In the genomic region with DNA sequence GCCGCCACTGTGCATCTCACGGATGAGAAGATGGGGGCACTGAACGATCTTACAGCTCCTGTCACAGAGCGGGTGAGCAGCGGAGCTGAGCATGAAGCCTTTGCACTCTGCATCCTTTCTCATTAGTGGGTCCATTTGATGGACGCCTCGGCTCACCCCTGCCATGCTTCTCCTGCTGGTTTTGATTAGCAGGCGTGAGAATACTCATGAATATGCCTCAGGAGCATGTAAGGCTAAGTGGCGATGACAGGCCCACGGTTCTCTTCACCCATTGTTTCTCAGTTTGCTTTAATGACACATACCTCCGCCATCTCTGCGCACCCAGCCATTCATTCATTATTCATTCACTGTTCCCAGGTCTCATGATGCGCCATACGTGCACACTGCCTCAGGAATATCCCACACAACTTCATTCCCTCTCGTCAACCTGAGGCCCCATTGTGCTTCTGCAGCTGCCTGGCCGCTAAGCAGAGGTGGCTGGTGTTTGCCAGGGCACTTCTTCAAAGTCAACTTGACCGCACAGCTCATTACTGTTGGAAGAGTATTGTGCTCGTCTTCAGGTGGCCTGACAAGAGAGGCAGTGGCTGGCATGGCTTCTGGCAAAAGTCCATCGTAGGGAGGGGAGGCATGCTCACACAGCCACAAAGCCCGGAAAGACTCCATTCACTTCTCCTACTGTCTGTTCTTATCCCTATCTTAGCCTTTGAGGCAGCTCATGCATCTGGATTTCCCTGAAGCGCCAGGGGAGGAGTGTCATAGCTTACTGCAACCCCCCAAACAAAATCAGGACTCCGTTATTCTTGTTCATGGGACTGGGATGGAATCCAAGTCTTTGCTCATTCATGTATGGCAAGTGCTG, we compare ENCODE assay signal across 19 mouse cellular contexts. TPM values are rescaled to one million over a fixed set of nuclear protein-coding genes. Genes with fewer than 3 reads are reported as not detected.
DNase-seq lines count a peak whose midpoint lies in the region; ATAC-seq and TF ChIP-seq lines count a peak whose summit lies in the region.
"Had no signal": no experiment of that assay in that cellular context is flagged by ENCODE, and none has a peak within 500 bp of the region (broad histone marks: within the 10 kb centered on the region; RNA-seq: fewer than 3 reads in every experiment).

No protein-coding gene starts in this region.

- no peak overlapping the region for H3K4me2 ChIP-seq in neural tube, embryonic 14.5 days (ENCODE audit: low read depth, low read length)
- no peak overlapping the region for H3K4me2 ChIP-seq in neural tube, embryonic 15.5 days
- no peak overlapping the region; the same call in 1 of the 2 replicates for H3K4me2 ChIP-seq in forebrain, embryonic 15.5 days (replicated peaks)
- H3K4me2 ChIP-seq in hindbrain, postnatal 0 days (ENCODE audit: low read depth, low read length) = no peak overlapping the region
- H3K4me2 ChIP-seq: embryonic facial prominence, embryonic 12.5 days; lung, embryonic 14.5 days had no signal

- 0 out of 2 replicates have a peak, but pooled peaks cover 4% of the 10 kb centered on the region for H3K4me1 ChIP-seq in neural tube, embryonic 14.5 days (ENCODE audit: control insufficient read depth, insufficient read depth, low read length)
- H3K4me1 ChIP-seq in neural tube, embryonic 15.5 days = 0 out of 2 replicates have a peak, but pooled peaks cover 7% of the 10 kb centered on the region
- H3K4me1 ChIP-seq in forebrain, embryonic 15.5 days = peaks cover 17% of the 10 kb centered on the region
- H3K4me1 ChIP-seq in hindbrain, postnatal 0 days (ENCODE audit: insufficient read depth, low read length) = peaks cover 9% of the 10 kb centered on the region
- H3K4me1 ChIP-seq: embryonic facial prominence, embryonic 12.5 days had no signal

- H3K36me3 ChIP-seq in neural tube, embryonic 14.5 days (ENCODE audit: control insufficient read depth, insufficient read depth, low read length) = no peaks in the 10 kb centered on the region
- no peaks in the 10 kb centered on the region for H3K36me3 ChIP-seq in neural tube, embryonic 15.5 days
- H3K36me3 ChIP-seq in forebrain, embryonic 15.5 days = no peaks in the 10 kb centered on the region
- no peaks in the 10 kb centered on the region for H3K36me3 ChIP-seq in hindbrain, postnatal 0 days (ENCODE audit: insufficient read depth, low read length)

- no peak for TF ChIP-seq CTCF in hindbrain, postnatal 0 days (IDR thresholded peaks at IDR 0.05; ENCODE audit: low read depth)

- H3K27ac ChIP-seq in neural tube, embryonic 14.5 days (ENCODE audit: low read depth, low read length) = no peak overlapping the region
- H3K27ac ChIP-seq in neural tube, embryonic 15.5 days (replicated peaks) = no peak overlapping the region
- H3K27ac ChIP-seq in forebrain, embryonic 15.5 days (replicated peaks) = peak overlapping the region; percentile 17; the same call in 1 of the 2 replicates
- H3K27ac ChIP-seq in hindbrain, postnatal 0 days = no peak overlapping the region
- H3K27ac ChIP-seq: embryonic facial prominence, embryonic 12.5 days; gastrocnemius, adult 2 months; kidney, postnatal 0 days; macrophage had no signal

- peak; percentile 46; the same call in 1 of the 2 replicates for ATAC-seq in neural tube, embryonic 14.5 days (ENCODE audit: low read depth)
- no peak for ATAC-seq in neural tube, embryonic 15.5 days (ENCODE audit: low FRiP score)
- peak; percentile 52 for ATAC-seq in forebrain, embryonic 15.5 days (replicated peaks)
- ATAC-seq in hindbrain, postnatal 0 days = peak; percentile 48
- ATAC-seq: CD4-positive, CD25-positive, alpha-beta regulatory T cell, adult 4 months had no signal

- DNase-seq in hindbrain, postnatal 0 days (ENCODE audit: low spot score) = peak; percentile 62
- no peak for DNase-seq in kidney, postnatal 10 days
- no peak for DNase-seq in thymus, postnatal 36 days
- no peak for DNase-seq in layer of hippocampus, adult 11-12 months (ENCODE audit: low spot score)
- DNase-seq: adrenal gland, postnatal 25 days; cerebellum, postnatal 36 days; gastrocnemius, adult 2 months; heart, adult 18-20 months; liver; lung, embryonic 14.5 days; right cerebral cortex, postnatal 4 days had no signal

- 57% methylated on average over 22 of the region's 22 CpGs for WGBS in neural tube, embryonic 14.5 days
- 54% methylated on average over 22 of the region's 22 CpGs for WGBS in neural tube, embryonic 15.5 days
- 33% methylated on average over 22 of the region's 22 CpGs for WGBS in forebrain, embryonic 15.5 days
- 39% methylated on average over 22 of the region's 22 CpGs for WGBS in hindbrain, postnatal 0 days

- no peaks in the 10 kb centered on the region for H3K27me3 ChIP-seq in neural tube, embryonic 14.5 days (ENCODE audit: control insufficient read depth, insufficient read depth, low read length)
- H3K27me3 ChIP-seq in neural tube, embryonic 15.5 days (replicated peaks) = no peaks in the 10 kb centered on the region
- no peaks in the 10 kb centered on the region for H3K27me3 ChIP-seq in forebrain, embryonic 15.5 days
- H3K27me3 ChIP-seq in hindbrain, postnatal 0 days (ENCODE audit: insufficient read depth, low read length) = no peaks in the 10 kb centered on the region
- H3K27me3 ChIP-seq: embryonic facial prominence, embryonic 12.5 days had no signal

- H3K4me3 ChIP-seq in neural tube, embryonic 14.5 days (ENCODE audit: low read depth, low read length) = no peak overlapping the region
- no peak overlapping the region for H3K4me3 ChIP-seq in neural tube, embryonic 15.5 days (replicated peaks)
- no peak overlapping the region for H3K4me3 ChIP-seq in forebrain, embryonic 15.5 days
- no peak overlapping the region for H3K4me3 ChIP-seq in hindbrain, postnatal 0 days (ENCODE audit: low read length)
- H3K4me3 ChIP-seq: embryonic facial prominence, embryonic 12.5 days; gastrocnemius, adult 2 months had no signal

- H3K9ac ChIP-seq in neural tube, embryonic 14.5 days (replicated peaks; ENCODE audit: low read depth, low read length) = no peak overlapping the region
- no peak overlapping the region for H3K9ac ChIP-seq in neural tube, embryonic 15.5 days (replicated peaks)
- no peak overlapping the region for H3K9ac ChIP-seq in forebrain, embryonic 15.5 days (replicated peaks)
- H3K9ac ChIP-seq in hindbrain, postnatal 0 days (replicated peaks; ENCODE audit: low read length) = no peak overlapping the region
- H3K9ac ChIP-seq: embryonic facial prominence, embryonic 12.5 days; lung, embryonic 14.5 days had no signal

- no peaks in the 10 kb centered on the region for H3K9me3 ChIP-seq in neural tube, embryonic 14.5 days (ENCODE audit: control insufficient read depth, low read length)
- H3K9me3 ChIP-seq in neural tube, embryonic 15.5 days (replicated peaks) = no peaks in the 10 kb centered on the region
- H3K9me3 ChIP-seq in forebrain, embryonic 15.5 days = no peaks in the 10 kb centered on the region
- H3K9me3 ChIP-seq in hindbrain, postnatal 0 days (ENCODE audit: low read length) = no peaks in the 10 kb centered on the region
- H3K9me3 ChIP-seq: embryonic facial prominence, embryonic 12.5 days had no signal

RNA-seq across cellular contexts. Expression of gene Evc2, which starts 57.1 kb away (rescaled TPM):
- 3.7 and 4.0 TPM in 2 replicates for polyA plus RNA-seq in neural tube, embryonic 14.5 days (2014; fragmentation: Nextera tagmentation; extraction: Ambion mirVana)
- polyA plus RNA-seq in neural tube, embryonic 15.5 days (2015; fragmentation: Nextera tagmentation; extraction: Ambion mirVana) = 5.3 and 6.8 TPM in 2 replicates
- 6.0 and 6.6 TPM in 2 replicates for polyA plus RNA-seq in forebrain, embryonic 15.5 days (2015; fragmentation: Nextera tagmentation; extraction: Ambion mirVana)
- 4.0 and 6.1 TPM in 2 replicates for total RNA-seq in hindbrain, postnatal 0 days (2014; rRNA removed)
- polyA plus RNA-seq in hindbrain, postnatal 0 days (2015; fragmentation: Nextera tagmentation; extraction: Ambion mirVana) = 4.7 and 5.5 TPM in 2 replicates
- total RNA-seq: MEL had no signal
- polyA plus RNA-seq: CD4-positive, CD25-positive, alpha-beta regulatory T cell, adult 4 months; macrophage had no signal

RNA-seq across cellular contexts. Expression of gene Evc, which starts 58.7 kb away (rescaled TPM):
- polyA plus RNA-seq in neural tube, embryonic 14.5 days (2014; fragmentation: Nextera tagmentation; extraction: Ambion mirVana) = 2.8 and 3.5 TPM in 2 replicates
- 4.4 and 5.7 TPM in 2 replicates for polyA plus RNA-seq in neural tube, embryonic 15.5 days (2015; fragmentation: Nextera tagmentation; extraction: Ambion mirVana)
- 7.1 and 9.3 TPM in 2 replicates for polyA plus RNA-seq in forebrain, embryonic 15.5 days (2015; fragmentation: Nextera tagmentation; extraction: Ambion mirVana)
- 12.1 and 17.1 TPM in 2 replicates for total RNA-seq in hindbrain, postnatal 0 days (2014; rRNA removed)
- polyA plus RNA-seq in hindbrain, postnatal 0 days (2015; fragmentation: Nextera tagmentation; extraction: Ambion mirVana) = 4.2 and 4.7 TPM in 2 replicates
- total RNA-seq: MEL had no signal
- polyA plus RNA-seq: CD4-positive, CD25-positive, alpha-beta regulatory T cell, adult 4 months; macrophage had no signal
